Mouse (Mus musculus) 3T3-L1 (cell line): ENCODE results near the gene Tnfsf15.
A peak's percentile ranks its signal among the peaks of the same experiment; 100 is the strongest.

Source experiments
- DNase-seq: peaks from one replicate; pipeline ENCODE4 v3.0.0-alpha.2; 2015; ENCODE audit warnings: low read depth, low spot score

Tnfsf15 gene

GRCm38 (mm10) chr4:63742101-63742500 is 2.8 kb downstream of the Tnfsf15 start:
- no peak for DNase-seq

- no peak for DNase-seq
These were observed 4.2 kb downstream of the Tnfsf15 start for GRCm38 (mm10) chr4:63740761-63741160.

GRCm38 (mm10) chr4:63740001-63740400 is 4.9 kb downstream of the Tnfsf15 start:
- DNase-seq, result no peak

GRCm38 (mm10) chr4:63739524-63739923 is 5.4 kb downstream of the Tnfsf15 start:
- no peak for DNase-seq

- DNase-seq, result no peak
These were observed 6.4 kb downstream of the Tnfsf15 start for GRCm38 (mm10) chr4:63738364-63738997.

GRCm38 (mm10) chr4:63731299-63731698 is 13.6 kb downstream of the Tnfsf15 start:
- DNase-seq, result no peak

- DNase-seq, result no peak
These were observed 18.2 kb downstream of the Tnfsf15 start for GRCm38 (mm10) chr4:63726727-63727126.

- peak; percentile 45 for DNase-seq
These were observed 18.9 kb downstream of the Tnfsf15 start for GRCm38 (mm10) chr4:63725981-63726380.

GRCm38 (mm10) chr4:63717922-63718643 is 26.8 kb downstream of the Tnfsf15 start:
- peak; percentile 57 for DNase-seq

GRCm38 (mm10) chr4:63711886-63712285 is 33.0 kb downstream of the Tnfsf15 start:
- DNase-seq, result no peak

GRCm38 (mm10) chr4:63710431-63711220 is 34.3 kb downstream of the Tnfsf15 start:
- DNase-seq, result peak; percentile 85

- DNase-seq, result no peak
These were observed 38.5 kb downstream of the Tnfsf15 start for GRCm38 (mm10) chr4:63706279-63706971.

- no peak for DNase-seq
These were observed 40.7 kb downstream of the Tnfsf15 start for GRCm38 (mm10) chr4:63704232-63704631.

- peak; percentile 60 for DNase-seq
These were observed 41.2 kb downstream of the Tnfsf15 start for GRCm38 (mm10) chr4:63703686-63704085.

- DNase-seq, result peak; percentile 48
These were observed 42.8 kb downstream of the Tnfsf15 start for GRCm38 (mm10) chr4:63702006-63702704.

GRCm38 (mm10) chr4:63699749-63700148 is 45.2 kb downstream of the Tnfsf15 start:
- no peak for DNase-seq

GRCm38 (mm10) chr4:63696921-63697320 is 48.0 kb downstream of the Tnfsf15 start:
- DNase-seq, result peak; percentile 76

GRCm38 (mm10) chr4:63692351-63692750 is 52.6 kb downstream of the Tnfsf15 start:
- DNase-seq, result no peak

GRCm38 (mm10) chr4:63687429-63687828 is 57.5 kb downstream of the Tnfsf15 start:
- no peak for DNase-seq

GRCm38 (mm10) chr4:63686157-63686556 is 58.8 kb downstream of the Tnfsf15 start:
- DNase-seq, result peak; percentile 78

- DNase-seq, result no peak
These were observed 59.7 kb downstream of the Tnfsf15 start for GRCm38 (mm10) chr4:63685253-63685525.
